Mouse (Mus musculus) splenic B cell, adult 2 months (primary cell): Measurements from ENCODE around the gene Guca1a.

ENCODE experiments used
- DNase-seq: peaks from one replicate; pipeline ENCODE4 v3.0.0-alpha.2; 2011; ENCODE audit warnings: low read depth, low spot score
- H3K27me3 ChIP-seq: 2 replicates; pipeline ENCODE4 v1.6.1; 2012; ENCODE audit warnings: mild to moderate bottlenecking, low read length, moderate library complexity, mixed read lengths; ENCODE audit not compliant: control insufficient read depth, poor library complexity, insufficient read depth, severe bottlenecking
- H3K36me3 ChIP-seq: 2 replicates; pipeline ENCODE4 v1.6.1; 2012; ENCODE audit warnings: mild to moderate bottlenecking, low read length, moderate library complexity, mixed read lengths; ENCODE audit not compliant: control insufficient read depth, poor library complexity, insufficient read depth, severe bottlenecking

Guca1a gene

GRCm38 (mm10) chr17:47400451-47400850, at the start of gene Guca1a:
TSS of gene Guca1a (minus strand) at chr17:47400584.
- DNase-seq: no peak
- no peaks in the 10 kb centered on the region for H3K27me3 ChIP-seq
- no peaks in the 10 kb centered on the region for H3K36me3 ChIP-seq

DNA sequence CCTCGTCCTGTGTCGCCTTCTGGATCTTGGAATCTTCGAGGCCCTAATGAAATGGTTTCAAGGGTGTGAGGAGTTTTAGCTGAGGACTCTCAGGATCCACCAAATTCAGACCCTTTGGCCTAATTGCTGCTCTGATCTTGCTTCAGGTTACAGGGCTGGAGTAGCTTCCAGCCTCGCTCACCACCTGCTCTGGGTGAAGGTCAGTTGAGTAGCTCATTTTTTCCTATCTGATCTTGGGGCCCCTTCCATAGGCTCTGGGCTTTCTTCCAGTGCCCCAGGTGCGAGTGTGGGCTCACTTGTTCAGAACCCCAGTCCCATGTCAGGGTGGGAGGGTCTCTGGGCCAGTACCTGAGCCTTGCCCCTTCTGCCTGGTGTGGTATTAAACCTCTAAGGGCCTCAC, 49.0 kb upstream of the Guca1a start:
- Histone ChIP-seq H3K27me3 (no peaks in the 10 kb centered on the region), H3K36me3 (no peaks in the 10 kb centered on the region)
- DNase-seq: no peak

- no peaks in the 10 kb centered on the region for H3K27me3 ChIP-seq
- no peaks in the 10 kb centered on the region for H3K36me3 ChIP-seq
Measured at GRCm38 (mm10) chr17:47448523-47449372, 48.4 kb upstream of the Guca1a start.

DNA sequence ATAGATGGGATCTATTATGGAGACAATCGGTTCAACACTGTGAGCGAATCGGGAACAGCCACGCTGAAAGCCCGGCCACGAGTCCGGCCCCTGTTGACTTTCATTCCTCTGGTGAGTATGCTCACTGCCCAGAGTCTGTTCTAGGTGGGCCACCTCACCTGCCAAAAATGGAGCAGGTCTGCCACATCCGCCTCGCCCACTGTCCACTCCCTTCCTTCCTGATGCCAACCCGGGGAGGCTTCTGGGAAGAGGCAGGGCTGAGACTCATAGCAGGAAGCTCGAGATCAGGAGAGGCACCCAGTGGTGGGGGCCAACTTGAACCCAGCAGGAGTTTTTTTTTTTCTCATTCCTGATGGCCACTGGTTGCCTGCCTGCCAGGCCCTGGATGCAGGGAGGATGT, 46.2 kb upstream of the Guca1a start:
- no peak for DNase-seq
- H3K36me3 ChIP-seq: no peaks in the 10 kb centered on the region
- H3K27me3 ChIP-seq: no peaks in the 10 kb centered on the region

More at GRCm38 (mm10) chr17:47448523-47449372, 48.4 kb upstream of the Guca1a start:
- no peak for DNase-seq

DNA sequence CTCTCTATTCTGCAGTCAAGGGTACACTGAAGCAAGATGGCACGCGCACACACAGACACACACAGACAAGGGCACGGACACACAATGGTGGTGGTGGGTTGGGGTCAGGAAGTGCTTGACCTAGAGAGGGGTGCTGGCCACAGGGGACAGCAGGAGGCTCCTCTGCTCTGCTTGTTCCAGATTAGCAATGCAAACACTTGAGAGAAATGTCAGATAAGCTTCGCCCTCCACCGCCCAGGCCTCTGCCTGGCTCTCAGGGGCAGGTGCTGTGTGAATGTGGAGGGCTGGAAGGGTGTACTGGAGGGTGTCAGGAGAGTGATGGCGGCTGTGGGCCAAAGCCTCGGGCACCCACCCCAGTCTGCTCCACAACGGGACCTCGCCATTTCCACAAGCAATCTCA, 45.6 kb upstream of the Guca1a start:
- DNase-seq: no peak
- H3K36me3 ChIP-seq: no peaks in the 10 kb centered on the region
- no peaks in the 10 kb centered on the region for H3K27me3 ChIP-seq

DNA sequence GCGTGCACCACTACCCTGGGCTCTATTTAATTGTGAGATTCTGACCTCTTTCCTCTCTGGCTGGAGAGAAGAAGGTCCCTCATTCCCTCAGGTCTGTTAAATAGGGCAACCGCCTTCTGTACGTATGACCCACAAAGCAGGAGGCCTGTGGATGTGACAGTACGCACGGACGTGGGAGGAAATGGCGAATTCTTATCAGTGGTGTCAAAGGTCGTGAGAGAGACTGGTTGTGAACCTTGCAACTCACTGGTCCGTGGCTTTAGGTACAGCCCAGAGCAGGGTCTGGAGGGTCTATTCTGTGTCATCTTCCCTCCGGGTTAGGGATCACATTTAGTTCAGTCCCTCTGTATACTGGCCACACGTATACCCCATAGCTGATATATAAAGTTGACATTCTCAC, 45.1 kb upstream of the Guca1a start:
- Histone ChIP-seq H3K36me3 (no peaks in the 10 kb centered on the region), H3K27me3 (no peaks in the 10 kb centered on the region)
- DNase-seq: no peak

- Histone ChIP-seq H3K27me3 (no peaks in the 10 kb centered on the region), H3K36me3 (no peaks in the 10 kb centered on the region)
- DNase-seq: no peak
Measured at GRCm38 (mm10) chr17:47444113-47444512, 43.7 kb upstream of the Guca1a start.

DNA sequence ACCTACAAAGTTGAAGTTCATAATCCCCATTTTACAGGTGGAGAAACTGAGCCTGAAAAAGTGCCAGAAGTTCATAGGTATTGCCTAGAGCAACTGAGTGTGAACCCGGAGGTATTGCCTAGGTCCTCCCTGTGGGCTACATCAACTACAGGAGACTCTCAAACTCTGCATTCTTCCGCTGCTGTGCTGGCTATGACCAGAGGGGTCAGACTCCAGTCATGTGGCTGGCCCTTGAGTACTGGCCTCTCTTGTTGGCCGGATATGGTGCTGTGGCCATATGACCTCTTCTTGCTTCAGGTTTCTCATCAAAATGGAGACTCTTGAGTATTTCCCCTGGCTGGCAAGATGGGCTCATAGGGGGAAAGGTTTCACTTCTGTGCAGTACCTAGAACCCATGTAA, 41.9 kb upstream of the Guca1a start:
- Histone ChIP-seq H3K36me3 (no peaks in the 10 kb centered on the region), H3K27me3 (no peaks in the 10 kb centered on the region)
- DNase-seq: no peak

DNA sequence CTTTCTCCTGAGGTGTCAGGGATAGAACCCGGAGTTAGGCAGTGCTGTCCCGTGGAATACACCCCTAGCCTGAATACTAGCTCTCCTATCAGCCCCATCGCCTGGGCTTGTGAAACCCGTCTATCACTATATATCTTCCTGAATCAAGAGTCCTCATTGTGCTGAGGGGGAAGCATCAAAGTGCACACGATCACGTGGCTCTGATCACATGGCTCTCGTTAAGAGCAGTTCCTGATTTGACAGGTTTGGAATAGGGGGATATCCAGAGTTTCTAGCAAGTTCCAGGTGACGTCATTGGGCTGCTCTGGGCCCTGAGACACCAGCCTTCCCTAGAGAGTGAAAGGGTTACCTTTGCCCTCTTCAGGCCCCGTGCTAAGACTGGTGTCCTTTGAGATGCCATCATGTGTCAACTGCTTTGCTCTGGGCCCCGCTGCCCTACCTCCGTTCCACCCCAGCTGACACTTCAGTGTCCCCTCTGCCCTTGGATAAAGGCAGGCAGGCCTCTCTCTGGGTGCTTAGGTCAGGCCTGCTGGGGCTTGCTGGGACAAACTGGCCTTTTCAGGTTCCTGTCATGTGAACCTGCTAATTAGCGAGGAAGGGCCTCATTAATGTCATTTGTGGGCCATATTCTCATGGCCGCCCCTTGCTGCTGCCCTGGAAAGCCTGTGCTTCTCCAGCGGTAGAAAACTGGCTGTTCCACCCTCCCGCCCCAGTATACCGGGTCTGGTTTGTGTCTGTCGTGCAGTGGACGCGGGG, 41.1 kb upstream of the Guca1a start:
- Histone ChIP-seq H3K27me3 (no peaks in the 10 kb centered on the region), H3K36me3 (no peaks in the 10 kb centered on the region)
- DNase-seq: peak; percentile 18

GRCm38 (mm10) chr17:47440359-47440890, 40.0 kb upstream of the Guca1a start:
- no peak for DNase-seq
- Histone ChIP-seq H3K36me3 (no peaks in the 10 kb centered on the region), H3K27me3 (no peaks in the 10 kb centered on the region)

GRCm38 (mm10) chr17:47439396-47440028, 39.1 kb upstream of the Guca1a start:
- H3K27me3 ChIP-seq: no peaks in the 10 kb centered on the region
- no peaks in the 10 kb centered on the region for H3K36me3 ChIP-seq
- DNase-seq: no peak

- no peaks in the 10 kb centered on the region for H3K27me3 ChIP-seq
- no peak for DNase-seq
Measured at GRCm38 (mm10) chr17:47438611-47439010, 38.2 kb upstream of the Guca1a start.

DNA sequence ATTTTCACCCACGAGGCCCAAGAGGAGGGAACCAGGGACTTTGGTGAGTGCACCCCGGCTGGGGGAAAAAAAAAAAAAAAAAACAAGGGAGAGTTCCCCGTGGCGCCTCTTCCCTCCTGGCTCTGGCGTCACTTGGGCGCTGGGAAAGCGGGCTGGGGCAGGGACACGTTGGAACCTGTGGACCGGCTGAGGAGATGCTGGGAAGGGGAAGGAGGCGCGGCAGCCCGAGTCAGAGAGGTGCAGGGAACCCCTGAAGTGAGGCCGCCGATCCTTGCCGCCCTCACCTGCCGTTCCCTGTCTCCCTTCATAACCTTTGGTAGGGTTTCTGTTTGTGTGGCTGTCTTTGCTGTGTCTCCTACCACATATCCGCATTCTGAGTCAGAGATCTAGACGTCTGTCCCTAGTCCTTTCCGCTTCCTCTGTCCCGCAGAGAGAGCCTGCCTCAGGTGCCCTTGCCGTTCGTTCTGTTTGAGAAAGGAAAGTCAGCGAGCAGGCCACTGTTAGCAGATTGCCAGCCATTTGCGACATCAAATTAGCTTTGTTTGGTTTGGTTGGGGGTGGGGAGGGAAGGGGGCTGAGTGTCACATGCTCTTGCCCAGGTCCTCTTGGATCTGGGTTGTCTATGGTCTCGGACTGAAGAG, 36.6 kb upstream of the Guca1a start, which contains the start of gene 1700001C19Rik:
Gene 1700001C19Rik (minus strand): TSS at position 470 of the 641 bp plus-strand sequence.
- H3K27me3 ChIP-seq: no peaks in the 10 kb centered on the region
- no peak for DNase-seq
- H3K36me3 ChIP-seq: no peaks in the 10 kb centered on the region

More at GRCm38 (mm10) chr17:47438611-47439010, 38.2 kb upstream of the Guca1a start:
- H3K36me3 ChIP-seq: no peaks in the 10 kb centered on the region

DNA sequence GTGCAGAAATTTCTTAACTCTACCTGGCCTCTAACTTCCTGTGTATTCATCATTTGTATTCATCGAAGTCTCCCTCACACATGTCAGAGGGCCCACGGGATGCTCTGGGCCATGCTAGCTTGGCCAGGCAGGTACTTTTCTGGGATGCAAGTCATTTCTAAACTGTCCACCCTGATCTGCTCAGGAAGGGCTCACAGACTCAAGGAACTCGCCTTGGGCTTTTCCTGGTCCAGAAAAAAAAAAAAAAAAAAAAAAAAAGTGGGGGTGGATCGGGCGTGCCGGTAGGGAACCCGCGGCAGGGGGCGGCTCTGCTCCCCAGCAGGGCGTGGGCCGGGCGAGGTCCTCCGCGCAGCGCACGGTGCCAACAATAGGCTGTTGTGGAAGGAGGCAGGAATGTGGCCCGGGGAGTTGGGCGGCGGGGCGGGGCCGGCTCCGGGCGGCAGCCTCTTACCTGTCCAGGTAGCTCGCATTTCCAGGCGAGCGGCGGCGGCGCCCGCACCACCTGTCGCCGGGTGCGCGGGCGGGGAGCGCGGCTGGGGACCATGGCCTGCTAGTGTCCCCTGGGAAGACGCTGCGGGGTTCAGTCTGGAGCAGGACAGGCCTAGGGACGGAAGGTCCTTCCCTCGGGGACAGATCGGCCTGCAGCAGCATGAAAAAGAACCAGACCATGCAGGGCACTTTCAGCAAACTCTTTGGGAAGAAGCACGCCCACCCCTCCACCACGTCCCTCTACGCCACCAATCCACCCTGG, 35.9 kb upstream of the Guca1a start, which contains the start of gene AI661453:
Gene AI661453 (plus strand): TSS at position 460 of the 751 bp plus-strand sequence.
- no peak for DNase-seq
- Histone ChIP-seq H3K36me3 (no peaks in the 10 kb centered on the region), H3K27me3 (no peaks in the 10 kb centered on the region)
